Mouse (Mus musculus): ENCODE data around the gene Usp37. TPM values are rescaled to one million over a fixed set of nuclear protein-coding genes. Genes with fewer than 3 reads are reported as not detected.

The Usp37 gene
- 10 to 100 TPM; 27.9 to 30.7 TPM for total RNA-seq (2021)
- long read RNA-seq, experiment 1, full-length matches to known transcripts: 1 of 13 reads
- long read RNA-seq, experiment 1, partial matches to known transcripts: 1 of 13 reads
- long read RNA-seq, experiment 1, other reads (novel, unspliced or antisense): 11 of 13 reads
- long read RNA-seq, experiment 2, full-length matches to known transcripts: 2 of 13 reads
- long read RNA-seq, experiment 2, partial matches to known transcripts: 1 of 13 reads
- long read RNA-seq, experiment 2, other reads (novel, unspliced or antisense): 10 of 13 reads

- intact Hi-C loops (cut with DNase I): no loop called here
- TF ChIP-seq CTCF (IDR thresholded peaks at IDR 0.05): no peak
- DNase-seq (ENCODE audit: extremely low spot score in 1 of 2, low spot score in 2 of 2): no peak
- no peak within 1 kb of the TSS for H3K27ac ChIP-seq
- peak within 1 kb of the TSS; percentile 32; the same call in 1 of the 2 replicates for H3K4me3 ChIP-seq
Observed at GRCm38 (mm10) chr1:74544184-74544583, at the start of gene Usp37. Gene Usp37 (minus strand): TSS chr1:74544284.

GRCm38 (mm10) chr1:74587773-74588445, 43.8 kb upstream of the Usp37 start, which contains the start of the genes Zfp142 and Bcs1l:
Gene Zfp142 (minus strand): TSS chr1:74588246.
Gene Bcs1l (plus strand): TSS chr1:74588289.
- peak; percentile 97 to 98 for DNase-seq (ENCODE audit: extremely low spot score in 1 of 2, low spot score in 2 of 2)
- intact Hi-C loops (cut with DNase I): loop anchor here (1.0 to 5.0 kb wide), 3 partner anchors 13 to 729 kb away; partner anchors contain the start of genes Cnot9, Dnpep, Rnf25 and Stk36
- H3K27ac ChIP-seq: peak within 1 kb of the TSS; percentile 96
- H3K4me3 ChIP-seq: peak within 1 kb of the TSS; percentile 70
- TF ChIP-seq CTCF (IDR thresholded peaks at IDR 0.05): peak; percentile 23

- Histone ChIP-seq H3K4me3 (peak overlapping the region; percentile 70), H3K27ac (peak overlapping the region; percentile 96)
- DNase-seq (ENCODE audit: extremely low spot score in 1 of 2, low spot score in 2 of 2): peak in 1 of 2 experiments; percentile 78
- no peak for TF ChIP-seq CTCF (IDR thresholded peaks at IDR 0.05)
- intact Hi-C loops (cut with DNase I): loop anchor here (5.0 kb wide), 2 partner anchors 80 to 730 kb away; partner anchors contain the start of genes Cnot9 and Dnpep
Observed at GRCm38 (mm10) chr1:74587233-74587772, 43.2 kb upstream of the Usp37 start.

GRCm38 (mm10) chr1:74584616-74585398, 40.7 kb upstream of the Usp37 start:
- no peak overlapping the region for H3K27ac ChIP-seq
- no peak for DNase-seq (ENCODE audit: extremely low spot score in 1 of 2, low spot score in 2 of 2)
- intact Hi-C loops (cut with DNase I): loop anchor here (5.0 kb wide), 2 partner anchors 78 to 732 kb away; partner anchors contain the start of genes Cnot9 and Dnpep
- H3K4me3 ChIP-seq: no peak overlapping the region
- no peak for TF ChIP-seq CTCF (IDR thresholded peaks at IDR 0.05)

- intact Hi-C loops (cut with DNase I): no loop called here
- no peak for DNase-seq (ENCODE audit: extremely low spot score in 1 of 2, low spot score in 2 of 2)
- Histone ChIP-seq H3K27ac (no peak overlapping the region), H3K4me3 (no peak overlapping the region)
- TF ChIP-seq CTCF (IDR thresholded peaks at IDR 0.05): no peak
Observed at GRCm38 (mm10) chr1:74582621-74583020, 38.5 kb upstream of the Usp37 start.

- Histone ChIP-seq H3K4me3 (no peak overlapping the region), H3K27ac (no peak overlapping the region)
- DNase-seq (ENCODE audit: extremely low spot score in 1 of 2, low spot score in 2 of 2): no peak
- TF ChIP-seq CTCF (IDR thresholded peaks at IDR 0.05): peak; percentile 10
- intact Hi-C loops (cut with DNase I): no loop called here
Observed at GRCm38 (mm10) chr1:74569739-74570719, 25.9 kb upstream of the Usp37 start.

- Histone ChIP-seq H3K27ac (no peak overlapping the region), H3K4me3 (no peak overlapping the region)
- no peak for TF ChIP-seq CTCF (IDR thresholded peaks at IDR 0.05)
- intact Hi-C loops (cut with DNase I): no loop called here
- DNase-seq (ENCODE audit: extremely low spot score in 1 of 2, low spot score in 2 of 2): no peak
Observed at GRCm38 (mm10) chr1:74565834-74566233, 21.8 kb upstream of the Usp37 start.

- TF ChIP-seq CTCF (IDR thresholded peaks at IDR 0.05): no peak
- Histone ChIP-seq H3K27ac (no peak overlapping the region), H3K4me3 (no peak overlapping the region)
- DNase-seq (ENCODE audit: extremely low spot score in 1 of 2, low spot score in 2 of 2): no peak
- intact Hi-C loops (cut with DNase I): no loop called here
Observed at GRCm38 (mm10) chr1:74559061-74559460, 15.0 kb upstream of the Usp37 start.

- TF ChIP-seq CTCF (IDR thresholded peaks at IDR 0.05): no peak
- intact Hi-C loops (cut with DNase I): no loop called here
- peak within 1 kb of the TSS; percentile 47 for H3K27ac ChIP-seq
- peak in 1 of 2 experiments; percentile 16 for DNase-seq (ENCODE audit: extremely low spot score in 1 of 2, low spot score in 2 of 2)
- H3K4me3 ChIP-seq: peak within 1 kb of the TSS; percentile 32; the same call in 1 of the 2 replicates
Observed at GRCm38 (mm10) chr1:74542451-74542961, 1.6 kb downstream of the Usp37 start, which contains the start of gene Plcd4. Gene Plcd4 (plus strand): TSS chr1:74542888.

GRCm38 (mm10) chr1:74538650-74539049, 5.4 kb downstream of the Usp37 start:
- Histone ChIP-seq H3K27ac (no peak overlapping the region), H3K4me3 (no peak overlapping the region)
- no peak for DNase-seq (ENCODE audit: extremely low spot score in 1 of 2, low spot score in 2 of 2)
- intact Hi-C loops (cut with DNase I): no loop called here
- TF ChIP-seq CTCF (IDR thresholded peaks at IDR 0.05): no peak
